Mouse (Mus musculus) adrenal gland, adult 8-10 months (tissue): ENCODE data around the gene Bmp5. TPM values are rescaled to one million over a fixed set of nuclear protein-coding genes. Genes with fewer than 3 reads are reported as not detected.
"Not testable (repeated sequence)": the region's sequence is repeated elsewhere in the genome, so short reads cannot be mapped to it uniquely, and the experiment has no call there.

Source experiments
- DNase-seq: peaks from one replicate; pipeline ENCODE4 v3.0.0; 2022
- total RNA-seq, 4 experiments: library from RNA; stranded (reverse); gene quantifications; 2 replicates each; pipeline ENCODE4 v1.2.4; 2022

Gene Bmp5
- total RNA-seq = under 1 TPM; 0.22 to 0.67 (median 0.37) TPM

DNA sequence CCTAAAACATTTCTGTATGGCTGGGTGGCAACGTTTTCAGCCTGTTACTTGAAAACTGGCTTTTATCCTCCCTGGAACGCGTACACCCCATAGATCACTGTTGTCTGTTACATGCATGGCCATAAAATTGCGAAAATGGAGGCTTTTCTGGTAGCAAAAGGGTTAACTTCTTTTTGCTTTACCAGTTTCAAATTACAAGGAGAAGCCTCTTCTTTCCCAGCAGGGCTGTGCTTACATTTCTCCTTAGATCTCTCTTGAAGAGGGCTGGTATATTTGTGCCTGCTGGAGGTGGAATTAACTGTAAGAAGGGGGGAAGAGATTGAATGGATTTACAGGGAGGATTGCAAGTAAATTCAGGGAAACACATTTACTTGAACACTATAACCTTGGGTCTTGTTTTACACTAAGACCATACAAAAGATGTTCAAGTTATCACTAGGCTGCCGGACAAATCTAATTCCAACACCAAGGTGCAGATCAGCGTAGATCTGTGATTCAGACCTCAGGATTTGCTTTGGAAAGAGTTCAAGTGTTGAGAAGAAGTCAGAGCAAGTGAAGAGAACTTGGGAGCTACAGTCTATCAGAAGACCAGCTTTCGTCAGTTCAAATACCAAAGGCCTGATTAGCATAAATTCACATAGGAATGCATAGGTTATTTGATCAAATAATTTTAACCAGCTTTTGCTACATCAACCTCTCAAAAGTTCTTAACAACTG is at the start of gene Bmp5:
Gene Bmp5 (plus strand): TSS at position 236 of the 717 bp plus-strand sequence.
- no peak for DNase-seq

GRCm38 (mm10) chr9:75760075-75760474 is 15.1 kb upstream of the Bmp5 start:
- DNase-seq = no peak

DNA sequence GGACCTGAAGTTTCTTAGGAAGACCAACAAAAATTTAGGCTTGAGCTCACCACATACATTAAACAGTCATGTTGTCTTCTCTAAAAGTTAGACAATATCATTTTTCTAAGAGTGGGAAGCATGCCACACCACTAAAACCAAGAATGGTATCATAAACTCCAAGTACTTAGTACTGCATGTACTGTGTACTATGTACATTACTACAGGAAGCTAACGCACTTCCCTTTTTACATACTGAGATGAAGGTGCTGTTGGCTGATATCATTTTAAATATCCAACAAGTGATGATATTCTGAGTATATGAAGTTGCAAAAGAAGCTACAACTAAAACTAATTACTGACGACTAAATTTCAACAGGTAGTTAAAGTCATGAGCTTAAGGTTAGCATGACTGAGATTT is 13.6 kb upstream of the Bmp5 start:
- DNase-seq = no peak

- no peak for DNase-seq
Observed at GRCm38 (mm10) chr9:75762487-75762886, 12.7 kb upstream of the Bmp5 start.

DNA sequence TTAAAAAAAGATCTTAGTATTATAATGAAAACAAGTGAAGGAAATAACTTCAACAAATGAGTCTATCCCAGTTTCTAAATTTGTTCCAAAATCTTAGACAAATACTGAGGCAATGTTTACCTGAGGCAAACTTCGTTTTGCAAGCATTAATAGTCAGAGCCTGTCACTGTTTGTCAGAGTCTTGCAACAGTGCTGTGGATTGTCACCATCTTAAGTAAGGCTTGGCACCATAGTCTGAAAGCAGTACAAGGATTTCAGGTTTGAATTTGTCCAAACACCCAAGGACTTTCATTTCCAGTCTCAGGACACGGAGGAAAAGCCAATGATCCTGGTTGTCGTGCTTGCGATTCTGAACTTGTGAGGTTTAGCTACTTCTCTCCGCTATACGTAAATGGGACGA is 10.4 kb upstream of the Bmp5 start:
- no peak for DNase-seq

- DNase-seq = no peak
Observed at GRCm38 (mm10) chr9:75766521-75766920, 8.6 kb upstream of the Bmp5 start.

DNA sequence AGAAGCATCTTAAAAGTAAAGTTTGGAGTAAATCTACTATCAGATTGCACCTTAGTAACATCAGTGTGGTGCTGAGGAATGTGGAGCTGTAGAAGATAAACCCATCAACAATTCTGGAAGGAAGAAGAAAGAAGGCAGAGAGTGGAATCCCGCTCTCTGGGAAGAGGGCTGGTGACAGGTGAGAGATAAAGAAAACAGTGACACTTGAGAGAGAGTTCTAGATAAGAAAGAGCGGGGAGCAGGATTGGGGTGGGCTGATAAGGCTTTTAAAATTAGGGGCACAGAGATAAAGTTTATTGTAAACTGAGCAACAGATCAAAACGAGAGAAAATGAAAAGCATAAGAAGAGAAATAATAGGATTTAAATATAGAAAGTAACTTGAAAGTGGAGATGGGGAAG is 6.1 kb upstream of the Bmp5 start:
- DNase-seq = no peak

GRCm38 (mm10) chr9:75776153-75776552 is 989 bp downstream of the Bmp5 start:
- DNase-seq = no peak

DNA sequence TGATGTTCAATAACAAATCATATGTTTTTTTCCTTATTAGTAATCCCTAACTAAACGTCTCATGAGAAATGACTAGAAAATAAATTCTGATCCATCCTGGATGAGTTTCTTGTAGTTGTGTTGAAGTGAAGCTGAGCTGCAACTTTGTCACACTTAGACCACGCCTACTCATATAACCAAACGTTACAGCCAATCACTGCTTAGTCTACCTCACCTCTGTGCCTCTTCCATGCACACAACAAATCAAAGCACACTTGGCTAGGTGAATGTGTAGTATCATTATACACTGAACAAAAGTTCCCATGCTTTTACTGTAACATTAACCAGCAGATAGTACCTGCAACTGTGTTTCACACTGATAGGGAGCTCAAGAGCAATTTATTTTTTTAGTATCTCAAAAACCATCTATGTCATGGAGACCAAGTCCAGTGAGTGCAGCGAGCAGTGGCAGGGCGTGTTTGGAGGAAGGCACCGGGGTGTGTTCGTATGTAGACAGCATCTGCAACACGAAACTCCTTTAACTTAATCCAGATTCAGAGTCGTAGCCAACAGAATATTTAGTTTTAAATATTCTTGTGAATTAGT is 3.7 kb downstream of the Bmp5 start:
- no peak for DNase-seq

DNA sequence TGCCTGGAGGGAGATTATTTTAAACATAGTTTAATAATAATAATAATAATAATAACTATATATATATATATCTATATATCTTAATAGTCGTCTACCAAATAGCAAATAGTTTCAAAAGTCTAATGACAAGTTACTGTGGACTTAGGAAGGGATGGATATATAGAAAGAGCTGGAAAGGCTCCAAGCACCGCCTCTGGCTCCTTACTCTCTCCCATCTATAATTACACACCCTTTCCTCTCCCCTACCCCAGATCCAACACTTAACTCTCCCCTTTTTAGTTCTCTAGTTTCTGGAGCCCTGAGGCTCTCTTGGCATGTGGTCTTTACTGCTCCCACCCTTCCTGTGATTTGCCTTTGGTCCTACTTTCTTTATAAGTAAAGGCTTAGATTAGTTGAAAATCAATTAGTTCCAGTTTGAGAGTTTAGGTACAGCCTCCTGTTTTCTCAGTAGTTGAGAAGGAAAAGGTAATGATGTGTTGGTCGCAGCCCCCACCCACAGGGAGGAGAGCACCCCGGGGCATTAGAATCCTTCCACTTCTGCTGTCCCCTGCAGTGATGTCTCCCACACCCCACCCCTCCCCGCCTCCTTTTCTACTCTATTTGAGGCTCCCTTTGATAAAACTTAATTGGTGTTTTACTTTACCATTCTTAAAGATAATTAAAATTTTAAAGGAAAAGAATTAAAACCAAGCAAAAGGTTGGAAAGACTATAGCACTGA is 5.6 kb downstream of the Bmp5 start:
- no peak for DNase-seq

DNA sequence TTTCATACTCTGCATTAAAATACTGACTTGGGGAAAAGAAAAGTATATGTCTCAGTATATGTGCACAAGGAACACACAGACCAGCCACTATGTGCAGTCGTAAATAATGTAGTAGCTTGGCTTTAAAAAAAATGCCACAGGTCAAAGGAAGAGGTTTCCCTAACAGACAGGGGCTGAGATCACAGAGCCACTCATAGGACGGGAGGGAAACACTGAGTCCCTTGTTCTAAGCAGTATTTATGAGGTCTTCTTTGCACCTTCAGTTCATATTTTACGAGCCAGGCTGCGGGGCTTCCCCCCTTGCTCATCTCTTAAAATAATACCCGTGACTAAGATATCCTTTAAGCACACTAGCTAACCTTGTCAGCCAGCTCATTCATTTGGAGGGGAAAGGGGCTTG is 6.4 kb downstream of the Bmp5 start:
- no peak for DNase-seq

DNA sequence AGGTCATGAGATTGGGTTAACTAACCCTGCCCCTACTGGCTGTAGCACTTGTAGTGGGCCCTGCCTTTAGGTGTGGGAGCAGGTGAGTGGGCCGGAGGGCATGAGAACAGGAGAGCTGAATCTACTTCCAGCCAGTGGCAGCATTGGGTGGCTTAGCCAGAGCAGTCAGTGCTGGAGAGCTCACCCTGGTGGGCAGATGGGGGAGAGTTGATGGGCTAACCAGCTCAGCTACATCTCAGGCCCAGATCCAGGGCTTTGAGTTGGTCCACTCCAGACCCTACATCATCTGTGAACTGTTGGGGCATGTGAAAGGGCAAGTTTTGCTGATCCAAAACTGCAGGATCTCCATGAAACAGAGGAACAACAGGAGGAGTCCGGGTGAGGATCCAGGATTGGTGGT is 8.4 kb downstream of the Bmp5 start:
- DNase-seq = no peak

DNA sequence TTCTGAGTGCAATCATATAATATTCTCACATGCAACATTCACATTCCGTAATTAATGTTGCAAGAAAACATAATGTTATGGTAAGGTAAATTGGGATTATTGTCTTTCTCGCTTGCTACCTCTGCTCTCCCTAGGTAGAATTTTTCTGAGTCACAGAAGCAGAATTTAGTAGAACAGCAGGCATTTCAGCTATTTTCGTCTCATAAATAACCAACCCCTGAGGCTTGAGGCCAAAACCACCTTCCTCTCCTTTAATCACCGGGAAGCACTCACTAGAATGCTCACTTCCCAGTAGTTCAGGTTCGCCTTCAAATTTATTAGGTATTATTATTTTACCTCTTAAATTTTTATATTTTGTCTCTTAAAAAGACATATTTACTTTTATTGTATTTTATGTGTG is 10.8 kb downstream of the Bmp5 start:
- DNase-seq = no peak

DNA sequence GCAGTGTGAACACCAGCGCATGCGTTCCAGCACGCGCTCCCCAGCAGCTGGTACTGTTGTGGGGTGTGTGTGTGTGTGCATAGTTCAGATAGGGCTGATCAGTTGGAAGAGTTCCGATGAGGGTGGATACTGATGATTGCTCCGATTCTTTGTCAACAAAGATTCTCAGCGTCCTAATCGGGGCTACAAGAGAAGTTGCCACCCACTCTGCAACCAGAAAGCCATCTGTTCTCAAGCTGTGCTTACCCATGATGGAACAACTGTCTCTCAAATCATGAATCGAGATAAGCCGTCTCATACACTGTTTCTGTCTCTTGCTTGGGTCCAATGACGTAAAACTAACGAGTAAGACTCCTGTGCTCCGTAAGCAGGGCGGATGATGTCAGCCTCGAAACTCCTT is 12.0 kb downstream of the Bmp5 start:
- no peak for DNase-seq

DNA sequence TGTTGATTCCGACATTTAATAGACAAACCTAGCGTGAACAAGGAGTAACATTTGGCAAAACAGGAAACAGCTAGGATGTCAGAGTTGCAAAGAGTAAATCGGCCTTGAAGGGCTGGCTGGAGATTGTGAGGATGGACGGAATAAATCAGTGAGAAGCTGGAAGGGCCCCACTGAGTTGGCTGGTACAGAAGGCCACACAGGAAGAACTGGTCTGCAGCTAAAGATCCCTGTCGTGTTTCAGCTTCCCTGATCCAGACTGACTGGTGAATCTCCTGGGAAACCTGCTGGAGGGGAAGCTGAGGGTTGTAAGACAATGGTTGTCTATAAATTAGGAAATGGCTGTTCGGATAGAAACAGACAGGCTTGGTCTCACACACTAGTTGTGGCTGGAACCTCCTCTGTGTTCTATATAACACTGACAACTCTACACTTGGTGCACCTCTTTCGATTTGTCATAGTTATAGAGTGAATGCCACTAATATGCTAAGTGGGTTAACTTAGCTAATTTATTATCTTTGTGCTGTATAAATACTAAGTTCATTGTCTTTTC is 14.8 kb downstream of the Bmp5 start:
- DNase-seq = peak; percentile 2

DNA sequence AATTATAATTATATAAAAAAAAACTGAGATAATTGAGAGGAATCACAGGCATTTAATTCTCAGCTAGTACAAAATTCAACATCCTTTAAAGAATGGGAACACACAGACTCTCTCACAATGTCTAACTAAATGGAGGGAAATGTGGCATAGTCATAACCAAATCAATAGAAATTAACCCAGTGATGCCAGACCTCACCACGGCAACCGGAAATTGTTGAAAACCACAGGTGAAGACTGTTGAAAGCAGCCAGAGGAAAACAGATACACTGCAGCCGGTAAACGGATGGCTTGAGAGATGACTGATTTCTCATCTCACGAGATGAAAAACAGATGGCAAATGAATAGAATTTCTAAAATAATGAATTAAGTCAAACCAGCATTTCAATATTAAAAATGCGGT is 29.8 kb downstream of the Bmp5 start:
- no peak for DNase-seq

- not testable (repeated sequence) for DNase-seq
Observed at GRCm38 (mm10) chr9:75808179-75808578, 33.0 kb downstream of the Bmp5 start.

DNA sequence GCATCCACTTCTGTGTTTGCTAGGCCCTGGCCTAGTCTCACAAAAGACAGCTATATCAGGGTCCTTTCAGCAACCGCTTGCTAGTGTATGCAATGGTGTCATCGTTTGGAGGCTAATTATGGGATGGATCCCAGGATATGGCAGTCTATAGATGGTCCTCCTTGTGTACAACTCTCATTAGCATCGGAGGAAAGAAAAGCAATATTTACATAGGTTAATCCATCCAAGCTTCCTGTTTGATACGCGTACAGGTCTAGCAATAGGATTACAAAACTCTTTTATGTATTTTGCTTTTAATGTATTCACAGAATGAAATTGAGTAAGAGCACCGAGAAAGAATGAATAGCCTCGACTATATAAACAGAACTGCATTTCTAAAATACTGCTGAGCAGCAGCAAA is 33.5 kb downstream of the Bmp5 start:
- no peak for DNase-seq

DNA sequence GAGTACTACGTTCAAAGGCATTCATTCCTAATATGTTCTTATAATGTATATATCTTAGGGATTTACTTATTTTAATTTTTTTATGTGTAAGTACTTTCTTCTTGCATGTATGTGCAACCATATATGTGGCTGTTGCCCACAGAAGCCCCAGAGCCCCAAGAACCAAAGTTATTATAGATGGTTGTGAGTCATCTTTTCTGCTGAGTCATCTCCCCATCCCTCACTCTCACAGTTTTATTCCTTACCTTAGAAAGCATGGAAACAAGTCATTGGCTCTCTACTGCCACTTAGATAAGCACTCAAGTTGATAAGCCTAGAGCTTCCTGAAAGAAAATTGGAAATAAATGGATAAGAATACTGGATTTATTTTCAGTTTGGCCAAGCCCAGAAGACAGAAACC is 40.0 kb downstream of the Bmp5 start:
- DNase-seq = no peak

DNA sequence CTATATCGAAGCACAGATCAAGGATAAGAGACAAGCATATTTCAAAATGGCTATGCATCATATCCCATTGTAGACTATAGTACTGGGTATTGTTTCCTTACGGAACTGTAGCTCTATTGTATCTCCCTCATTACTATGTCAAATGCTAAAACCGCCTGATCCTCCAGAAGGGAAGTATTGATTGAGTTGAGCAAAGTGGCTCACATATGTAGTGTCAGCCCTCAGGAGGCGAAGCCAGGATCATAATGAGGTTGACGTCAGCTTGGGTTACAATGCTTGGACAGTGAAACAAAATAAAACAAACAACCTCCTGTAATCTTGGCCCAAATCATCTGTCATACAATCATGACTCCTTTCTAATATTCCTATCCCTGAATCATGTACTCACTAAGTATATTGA is 43.2 kb downstream of the Bmp5 start:
- DNase-seq = no peak

- DNase-seq = no peak
Observed at GRCm38 (mm10) chr9:75832468-75832867, 57.3 kb downstream of the Bmp5 start.

DNA sequence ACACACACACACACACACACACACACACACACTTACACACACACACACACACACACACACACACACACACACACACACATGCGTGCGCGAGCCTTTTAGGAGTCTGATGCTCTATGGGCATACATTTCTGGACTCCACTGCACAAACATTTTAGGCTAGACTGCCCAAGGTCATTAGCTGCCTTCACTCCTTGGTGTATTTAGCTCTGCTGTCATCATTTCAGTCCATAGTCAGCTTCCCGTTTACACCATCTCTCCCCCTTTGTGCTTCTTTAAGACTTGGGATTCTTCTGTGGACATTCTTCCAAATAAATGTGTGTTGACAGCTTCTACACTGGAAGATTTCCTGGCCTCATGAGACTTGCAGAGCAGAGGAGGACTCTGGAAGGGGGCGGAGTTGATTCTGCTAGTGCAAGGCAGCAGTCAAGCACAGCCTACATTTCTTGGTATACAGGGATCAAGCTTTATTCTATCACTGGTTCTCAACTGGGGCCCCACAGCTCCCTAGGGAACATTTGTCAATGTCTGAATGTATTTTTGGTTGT is 58.1 kb downstream of the Bmp5 start:
- DNase-seq = no peak

DNA sequence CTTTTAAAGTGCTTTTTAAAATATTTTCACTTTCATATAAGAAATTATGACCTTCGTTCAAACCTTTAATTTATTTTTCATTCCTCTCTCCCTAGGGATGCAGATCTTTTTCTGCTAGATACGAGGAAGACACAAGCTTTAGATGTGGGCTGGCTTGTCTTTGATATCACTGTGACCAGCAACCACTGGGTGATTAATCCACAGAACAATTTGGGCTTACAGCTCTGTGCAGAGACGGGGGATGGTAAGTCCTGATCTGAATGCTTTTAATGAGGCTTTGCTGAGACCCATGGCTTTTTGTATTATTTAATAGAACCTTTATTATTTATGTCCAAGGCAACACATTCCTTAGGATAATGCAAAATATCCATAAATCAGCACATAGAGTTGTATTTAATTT is 64.3 kb downstream of the Bmp5 start:
- DNase-seq = no peak
